Mouse (Mus musculus) B cell, adult 62 days (primary cell): ENCODE measurements around the gene Abca7. TPM values are rescaled to one million over a fixed set of nuclear protein-coding genes. Genes with fewer than 3 reads are reported as not detected.

Experiments used
- total RNA-seq: library from RNA; stranded (reverse); gene quantifications from 4 replicates; pipeline ENCODE4 v1.2.4, GENCODE M21; 2023

The Abca7 gene
- 51.7 to 55.6 TPM (median 53.3 TPM) in 4 replicates for total RNA-seq

GRCm38 (mm10) chr10:79996272-79997033 lies at the start of gene Abca7:
Gene Abca7 (plus strand): TSS chr10:79996494.

GRCm38 (mm10) chr10:79959847-79960601 lies 36.3 kb upstream of the Abca7 start, which contains the start of gene Wdr18:
Gene Wdr18 (plus strand): TSS chr10:79960152.

GRCm38 (mm10) chr10:79970415-79971182 lies 25.7 kb upstream of the Abca7 start, which contains the start of gene Grin3b:
Gene Grin3b (plus strand): TSS chr10:79970715.

GRCm38 (mm10) chr10:79984195-79984816 lies 12.0 kb upstream of the Abca7 start, which contains the start of gene Tmem259:
Gene Tmem259 (minus strand): TSS chr10:79984330.

GRCm38 (mm10) chr10:79988506-79989271 lies 7.6 kb upstream of the Abca7 start, which contains the start of gene Cnn2:
Gene Cnn2 (plus strand): TSS chr10:79988584.

GRCm38 (mm10) chr10:80016511-80016910 lies 20.2 kb downstream of the Abca7 start, which contains the start of gene Arhgap45:
Gene Arhgap45 (plus strand): TSS chr10:80016653.

GRCm38 (mm10) chr10:80039559-80039979 lies 43.3 kb downstream of the Abca7 start, which contains the start of gene Polr2e:
Gene Polr2e (minus strand): TSS chr10:80039795.

GRCm38 (mm10) chr10:80047041-80047565 lies 50.8 kb downstream of the Abca7 start, which contains the start of gene Gpx4:
Gene Gpx4 (plus strand): TSS chr10:80047166.

Other genes with a start within 250 kb of the Abca7 start
- gene Polrmt, start 249.9 kb upstream of the Abca7 start, total RNA-seq = 61.1 to 82.7 TPM (median 70.9 TPM) in 4 replicates
- not detected in 4 replicates for gene Fgf22, start 241.4 kb upstream of the Abca7 start, total RNA-seq
- 47.4 to 62.4 TPM (median 56.4 TPM) in 4 replicates for gene Rnf126, start 229.5 kb upstream of the Abca7 start, total RNA-seq
- gene Fstl3, start 219.2 kb upstream of the Abca7 start, total RNA-seq = 1.5 to 3.1 TPM (median 1.8 TPM) in 4 replicates
- gene Prss57, start 205.5 kb upstream of the Abca7 start, total RNA-seq = not detected in 4 replicates
- 6.0 to 6.7 TPM (median 6.3 TPM) in 4 replicates for gene Palm, start 202.9 kb upstream of the Abca7 start, total RNA-seq
- not detected in 4 replicates for gene Misp, start 175.5 kb upstream of the Abca7 start, total RNA-seq
- gene Ptbp1, start 142.1 kb upstream of the Abca7 start, total RNA-seq = 435 to 450 TPM (median 444 TPM) in 4 replicates
- 0.75 TPM in 1 of 4 replicates, not detected in the others for gene Prtn3, start 122.0 kb upstream of the Abca7 start, total RNA-seq
- gene Plppr3, start 121.9 kb upstream of the Abca7 start, total RNA-seq = 0.56 to 1.1 TPM (median 1.1 TPM) in 4 replicates
- gene Elane, start 110.2 kb upstream of the Abca7 start, total RNA-seq = not detected in 4 replicates
- gene Cfd, start 105.6 kb upstream of the Abca7 start, total RNA-seq = not detected in 4 replicates
- 78.8 to 89.5 TPM (median 83.7 TPM) in 4 replicates for gene Med16, start 87.6 kb upstream of the Abca7 start, total RNA-seq
- gene Gm26602, start 85.6 kb upstream of the Abca7 start, total RNA-seq = not detected in 4 replicates
- 0.39 to 0.63 TPM (median 0.47 TPM) in 4 replicates for gene Kiss1r, start 79.5 kb upstream of the Abca7 start, total RNA-seq
- 94.1 to 105 TPM (median 98.7 TPM) in 4 replicates for gene R3hdm4, start 75.3 kb upstream of the Abca7 start, total RNA-seq
- gene Arid3a, start 69.5 kb upstream of the Abca7 start, total RNA-seq = 32.5 to 39.9 TPM (median 35.7 TPM) in 4 replicates
- 46.0 to 52.3 TPM (median 48.3 TPM) in 4 replicates for gene Wdr18, start 36.3 kb upstream of the Abca7 start, total RNA-seq
- not detected in 4 replicates for gene Grin3b, start 25.8 kb upstream of the Abca7 start, total RNA-seq
- gene Tmem259, start 12.2 kb upstream of the Abca7 start, total RNA-seq = 163 to 175 TPM (median 163 TPM) in 4 replicates
- 329 to 335 TPM (median 331 TPM) in 4 replicates for gene Cnn2, start 7.9 kb upstream of the Abca7 start, total RNA-seq
- 482 to 540 TPM (median 503 TPM) in 4 replicates for gene Arhgap45, start 20.2 kb downstream of the Abca7 start, total RNA-seq
- gene Polr2e, start 43.3 kb downstream of the Abca7 start, total RNA-seq = 82.2 to 90.7 TPM (median 85.7 TPM) in 4 replicates
- 108 to 159 TPM (median 123 TPM) in 4 replicates for gene Gpx4, start 50.7 kb downstream of the Abca7 start, total RNA-seq
- 116 to 127 TPM (median 121 TPM) in 4 replicates for gene Sbno2, start 109.1 kb downstream of the Abca7 start, total RNA-seq
- gene Stk11, start 119.3 kb downstream of the Abca7 start, total RNA-seq = 170 to 186 TPM (median 178 TPM) in 4 replicates
- 168 to 193 TPM (median 182 TPM) in 4 replicates for gene Atp5d, start 142.1 kb downstream of the Abca7 start, total RNA-seq
- 7.3 to 8.8 TPM (median 7.8 TPM) in 4 replicates for gene Cbarp, start 144.3 kb downstream of the Abca7 start, total RNA-seq
- gene Midn, start 151.8 kb downstream of the Abca7 start, total RNA-seq = 142 to 170 TPM (median 154 TPM) in 4 replicates
- gene Cirbp, start 169.5 kb downstream of the Abca7 start, total RNA-seq = 214 to 244 TPM (median 231 TPM) in 4 replicates
- 12.6 to 18.2 TPM (median 14.1 TPM) in 4 replicates for gene 1600002K03Rik, start 176.4 kb downstream of the Abca7 start, total RNA-seq
- not detected in 4 replicates for gene Efna2, start 183.0 kb downstream of the Abca7 start, total RNA-seq
- gene Mum1, start 229.9 kb downstream of the Abca7 start, total RNA-seq = 55.6 to 64.3 TPM (median 56.8 TPM) in 4 replicates